Mouse (Mus musculus): ENCODE results near the gene Mypn. TPM values are rescaled to one million over a fixed set of nuclear protein-coding genes. Genes with fewer than 3 reads are reported as not detected.

Gene Mypn
- polyA plus RNA-seq, 1 experiment from 2014 or later: 14.4 TPM

- WGBS: 67% methylated on average over 16 of the region's 16 CpGs
- Histone ChIP-seq H3K27me3 (ENCODE audit: control insufficient read depth, insufficient read depth, low read length) (no peaks in the 10 kb centered on the region), H3K4me2 (ENCODE audit: low read depth, low read length) (no peak overlapping the region), H3K9me3 (replicated peaks; ENCODE audit: control insufficient read depth, low read length) (no peaks in the 10 kb centered on the region), H3K36me3 (ENCODE audit: control insufficient read depth, insufficient read depth) (0 out of 2 replicates have a peak, but pooled peaks cover 3% of the 10 kb centered on the region), H3K27ac (ENCODE audit: low read length) (no peak overlapping the region), H3K4me1 (ENCODE audit: control insufficient read depth, insufficient read depth, low read length) (peaks cover 5% of the 10 kb centered on the region), H3K4me3 (ENCODE audit: low read length) (no peak overlapping the region), H3K9ac (ENCODE audit: low read length) (no peak overlapping the region)
- no peak for ATAC-seq (replicated peaks; ENCODE audit: extremely low read depth, insufficient read depth, low FRiP score)
Measured at GRCm38 (mm10) chr10:63165752-63166412, 37.9 kb downstream of the Mypn start.

- WGBS: 22% methylated on average over 5 of the region's 5 CpGs
- Histone ChIP-seq H3K27ac (ENCODE audit: low read length) (no peak overlapping the region), H3K4me3 (ENCODE audit: low read length) (no peak overlapping the region), H3K9ac (ENCODE audit: low read length) (no peak overlapping the region), H3K9me3 (replicated peaks; ENCODE audit: control insufficient read depth, low read length) (no peaks in the 10 kb centered on the region), H3K36me3 (ENCODE audit: control insufficient read depth, insufficient read depth) (0 out of 2 replicates have a peak, but pooled peaks cover 3% of the 10 kb centered on the region), H3K27me3 (ENCODE audit: control insufficient read depth, insufficient read depth, low read length) (no peaks in the 10 kb centered on the region), H3K4me1 (ENCODE audit: control insufficient read depth, insufficient read depth, low read length) (peaks cover 14% of the 10 kb centered on the region), H3K4me2 (ENCODE audit: low read depth, low read length) (no peak overlapping the region)
- ATAC-seq (replicated peaks; ENCODE audit: extremely low read depth, insufficient read depth, low FRiP score): no peak
Measured at GRCm38 (mm10) chr10:63161240-63161639, 42.5 kb downstream of the Mypn start.

GRCm38 (mm10) chr10:63160671-63161070 is 43.1 kb downstream of the Mypn start:
- Histone ChIP-seq H3K27me3 (ENCODE audit: control insufficient read depth, insufficient read depth, low read length) (no peaks in the 10 kb centered on the region), H3K4me3 (ENCODE audit: low read length) (no peak overlapping the region), H3K27ac (ENCODE audit: low read length) (no peak overlapping the region), H3K36me3 (ENCODE audit: control insufficient read depth, insufficient read depth) (0 out of 2 replicates have a peak, but pooled peaks cover 3% of the 10 kb centered on the region), H3K4me2 (ENCODE audit: low read depth, low read length) (no peak overlapping the region), H3K4me1 (ENCODE audit: control insufficient read depth, insufficient read depth, low read length) (peaks cover 16% of the 10 kb centered on the region), H3K9me3 (replicated peaks; ENCODE audit: control insufficient read depth, low read length) (no peaks in the 10 kb centered on the region), H3K9ac (ENCODE audit: low read length) (no peak overlapping the region)
- ATAC-seq (replicated peaks; ENCODE audit: extremely low read depth, insufficient read depth, low FRiP score): no peak
- 64% methylated on average over 12 of the region's 12 CpGs for WGBS

GRCm38 (mm10) chr10:63158191-63158590 is 45.6 kb downstream of the Mypn start:
- ATAC-seq (replicated peaks; ENCODE audit: extremely low read depth, insufficient read depth, low FRiP score): peak; percentile 52
- Histone ChIP-seq H3K4me3 (ENCODE audit: low read length) (no peak overlapping the region), H3K27me3 (ENCODE audit: control insufficient read depth, insufficient read depth, low read length) (no peaks in the 10 kb centered on the region), H3K4me1 (ENCODE audit: control insufficient read depth, insufficient read depth, low read length) (peaks cover 16% of the 10 kb centered on the region), H3K4me2 (ENCODE audit: low read depth, low read length) (no peak overlapping the region), H3K36me3 (ENCODE audit: control insufficient read depth, insufficient read depth) (no peaks in the 10 kb centered on the region), H3K9ac (ENCODE audit: low read length) (no peak overlapping the region), H3K27ac (ENCODE audit: low read length) (peak overlapping the region; percentile 92), H3K9me3 (replicated peaks; ENCODE audit: control insufficient read depth, low read length) (no peaks in the 10 kb centered on the region)
- WGBS: 36% methylated on average over 13 of the region's 13 CpGs

- H3K9me3 ChIP-seq (replicated peaks; ENCODE audit: control insufficient read depth, low read length): no peaks in the 10 kb centered on the region
- H3K27ac ChIP-seq (ENCODE audit: low read length): peak overlapping the region; percentile 92
- no peaks in the 10 kb centered on the region for H3K27me3 ChIP-seq (ENCODE audit: control insufficient read depth, insufficient read depth, low read length)
- no peak overlapping the region for H3K4me3 ChIP-seq (ENCODE audit: low read length)
- peaks cover 16% of the 10 kb centered on the region for H3K4me1 ChIP-seq (ENCODE audit: control insufficient read depth, insufficient read depth, low read length)
- H3K4me2 ChIP-seq (ENCODE audit: low read depth, low read length): no peak overlapping the region
- 74% methylated on average over 4 of the region's 4 CpGs for WGBS
- ATAC-seq (replicated peaks; ENCODE audit: extremely low read depth, insufficient read depth, low FRiP score): no peak
- no peak overlapping the region for H3K9ac ChIP-seq (ENCODE audit: low read length)
- no peaks in the 10 kb centered on the region for H3K36me3 ChIP-seq (ENCODE audit: control insufficient read depth, insufficient read depth)
Measured at GRCm38 (mm10) chr10:63157491-63157890, 46.3 kb downstream of the Mypn start.

GRCm38 (mm10) chr10:63156919-63157318 is 46.8 kb downstream of the Mypn start:
- no peaks in the 10 kb centered on the region for H3K36me3 ChIP-seq (ENCODE audit: control insufficient read depth, insufficient read depth)
- H3K27me3 ChIP-seq (ENCODE audit: control insufficient read depth, insufficient read depth, low read length): no peaks in the 10 kb centered on the region
- no peaks in the 10 kb centered on the region for H3K9me3 ChIP-seq (replicated peaks; ENCODE audit: control insufficient read depth, low read length)
- H3K4me2 ChIP-seq (ENCODE audit: low read depth, low read length): no peak overlapping the region
- no peak overlapping the region for H3K9ac ChIP-seq (ENCODE audit: low read length)
- H3K27ac ChIP-seq (ENCODE audit: low read length): peak overlapping the region; percentile 92
- peaks cover 16% of the 10 kb centered on the region for H3K4me1 ChIP-seq (ENCODE audit: control insufficient read depth, insufficient read depth, low read length)
- peak; percentile 88 for ATAC-seq (replicated peaks; ENCODE audit: extremely low read depth, insufficient read depth, low FRiP score)
- no peak overlapping the region for H3K4me3 ChIP-seq (ENCODE audit: low read length)
- WGBS: 21% methylated on average over 4 of the region's 4 CpGs

- Histone ChIP-seq H3K27me3 (ENCODE audit: control insufficient read depth, insufficient read depth, low read length) (no peaks in the 10 kb centered on the region), H3K36me3 (ENCODE audit: control insufficient read depth, insufficient read depth) (no peaks in the 10 kb centered on the region), H3K4me3 (ENCODE audit: low read length) (no peak overlapping the region), H3K4me2 (ENCODE audit: low read depth, low read length) (no peak overlapping the region), H3K9ac (ENCODE audit: low read length) (no peak overlapping the region), H3K9me3 (replicated peaks; ENCODE audit: control insufficient read depth, low read length) (no peaks in the 10 kb centered on the region), H3K4me1 (ENCODE audit: control insufficient read depth, insufficient read depth, low read length) (peaks cover 16% of the 10 kb centered on the region), H3K27ac (ENCODE audit: low read length) (peak overlapping the region; percentile 92)
- ATAC-seq (replicated peaks; ENCODE audit: extremely low read depth, insufficient read depth, low FRiP score): no peak
- WGBS: 92% methylated on average over 1 of the region's 1 CpGs
Measured at GRCm38 (mm10) chr10:63156351-63156750, 47.4 kb downstream of the Mypn start.

GRCm38 (mm10) chr10:63155668-63156350 is 47.9 kb downstream of the Mypn start:
- ATAC-seq (replicated peaks; ENCODE audit: extremely low read depth, insufficient read depth, low FRiP score): no peak
- Histone ChIP-seq H3K4me2 (ENCODE audit: low read depth, low read length) (no peak overlapping the region), H3K27ac (ENCODE audit: low read length) (peak overlapping the region; percentile 92), H3K9me3 (replicated peaks; ENCODE audit: control insufficient read depth, low read length) (no peaks in the 10 kb centered on the region), H3K9ac (ENCODE audit: low read length) (no peak overlapping the region), H3K27me3 (ENCODE audit: control insufficient read depth, insufficient read depth, low read length) (no peaks in the 10 kb centered on the region), H3K36me3 (ENCODE audit: control insufficient read depth, insufficient read depth) (no peaks in the 10 kb centered on the region), H3K4me1 (ENCODE audit: control insufficient read depth, insufficient read depth, low read length) (peaks cover 12% of the 10 kb centered on the region), H3K4me3 (ENCODE audit: low read length) (no peak overlapping the region)
- 50% methylated on average over 4 of the region's 4 CpGs for WGBS

GRCm38 (mm10) chr10:63154726-63155125 is 49.0 kb downstream of the Mypn start:
- WGBS: 87% methylated on average over 4 of the region's 4 CpGs
- H3K27me3 ChIP-seq (ENCODE audit: control insufficient read depth, insufficient read depth, low read length): no peaks in the 10 kb centered on the region
- no peak for ATAC-seq (replicated peaks; ENCODE audit: extremely low read depth, insufficient read depth, low FRiP score)
- H3K4me1 ChIP-seq (ENCODE audit: control insufficient read depth, insufficient read depth, low read length): peaks cover 12% of the 10 kb centered on the region
- H3K27ac ChIP-seq (ENCODE audit: low read length): no peak overlapping the region
- H3K36me3 ChIP-seq (ENCODE audit: control insufficient read depth, insufficient read depth): no peaks in the 10 kb centered on the region
- H3K4me3 ChIP-seq (ENCODE audit: low read length): no peak overlapping the region
- H3K4me2 ChIP-seq (ENCODE audit: low read depth, low read length): no peak overlapping the region
- H3K9ac ChIP-seq (ENCODE audit: low read length): no peak overlapping the region
- H3K9me3 ChIP-seq (replicated peaks; ENCODE audit: control insufficient read depth, low read length): no peaks in the 10 kb centered on the region
